Mouse (Mus musculus) NIH3T3 (cell line): Measurements from ENCODE around the gene Ddx56.
A peak's percentile ranks its signal among the peaks of the same experiment; 100 is the strongest.

Source experiments
- DNase-seq: peaks from one replicate; pipeline ENCODE4 v3.0.0-alpha.2; 2012; ENCODE audit warnings: low read depth

Ddx56 gene

DNA sequence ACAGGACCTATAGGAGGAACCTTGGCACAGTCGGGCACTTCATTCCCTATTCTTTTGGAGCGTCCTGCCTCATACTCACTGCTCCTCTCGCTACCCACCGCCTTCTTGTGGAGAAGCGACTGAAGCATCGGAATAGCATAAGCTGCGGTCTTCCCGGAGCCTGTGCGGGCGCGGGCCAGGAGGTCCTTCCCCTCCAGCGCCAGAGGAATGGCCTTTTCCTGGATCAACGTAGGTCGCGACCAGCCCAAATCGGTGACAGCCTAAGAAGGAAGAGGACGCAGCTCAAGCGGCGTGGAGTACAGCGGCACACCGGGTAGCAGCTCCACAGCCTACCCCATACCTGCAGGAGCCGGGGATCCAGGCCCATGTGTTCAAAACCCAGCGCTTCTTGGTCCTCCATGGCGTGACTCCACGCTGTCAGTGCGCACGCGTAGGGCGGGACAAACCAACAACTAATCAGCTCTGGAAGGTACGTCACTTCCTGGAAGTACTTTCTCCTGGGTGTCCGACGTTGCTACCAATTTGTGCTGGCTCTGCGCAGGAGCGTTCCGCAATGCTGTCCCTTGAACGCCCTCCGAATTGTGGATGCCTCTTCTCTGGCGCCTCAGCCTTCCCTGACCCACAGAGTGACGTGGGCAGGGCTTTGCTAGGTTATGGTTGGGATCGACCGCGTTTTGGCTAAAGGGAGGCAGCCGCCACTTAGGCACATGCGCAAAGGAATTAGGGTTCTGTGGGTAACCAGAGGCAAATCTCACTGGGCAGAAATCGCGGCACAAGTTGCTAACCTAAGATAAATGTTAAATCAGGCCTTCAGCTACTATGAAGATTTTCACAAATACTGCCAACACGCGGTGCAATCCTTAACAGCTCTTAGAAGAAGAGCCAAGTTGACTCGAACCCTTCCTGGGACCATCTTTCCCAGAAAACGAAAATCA lies at the start of gene Ddx56:
Gene Ddx56 (minus strand): TSS at position 453 of the 935 bp plus-strand sequence.
- peak; percentile 98 for DNase-seq

DNA sequence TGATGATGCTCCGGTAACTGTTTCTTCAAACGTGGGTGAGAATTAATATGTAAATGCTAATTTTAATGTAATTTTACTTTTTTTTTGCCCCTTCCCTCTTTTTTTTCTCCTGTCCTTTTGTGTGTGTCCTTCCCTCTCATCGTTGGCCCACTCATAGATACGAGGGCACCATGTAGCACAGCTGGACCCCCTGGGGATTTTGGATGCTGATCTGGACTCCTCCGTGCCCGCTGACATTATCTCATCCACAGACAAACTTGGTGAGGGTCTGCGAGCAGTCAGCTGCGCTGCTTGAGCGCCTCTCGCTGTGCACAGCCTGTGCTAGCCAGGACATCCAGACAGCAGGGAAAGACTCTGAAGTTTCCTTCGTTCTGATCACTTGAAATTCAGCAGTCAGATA lies 49.2 kb upstream of the Ddx56 start:
- no peak for DNase-seq

DNA sequence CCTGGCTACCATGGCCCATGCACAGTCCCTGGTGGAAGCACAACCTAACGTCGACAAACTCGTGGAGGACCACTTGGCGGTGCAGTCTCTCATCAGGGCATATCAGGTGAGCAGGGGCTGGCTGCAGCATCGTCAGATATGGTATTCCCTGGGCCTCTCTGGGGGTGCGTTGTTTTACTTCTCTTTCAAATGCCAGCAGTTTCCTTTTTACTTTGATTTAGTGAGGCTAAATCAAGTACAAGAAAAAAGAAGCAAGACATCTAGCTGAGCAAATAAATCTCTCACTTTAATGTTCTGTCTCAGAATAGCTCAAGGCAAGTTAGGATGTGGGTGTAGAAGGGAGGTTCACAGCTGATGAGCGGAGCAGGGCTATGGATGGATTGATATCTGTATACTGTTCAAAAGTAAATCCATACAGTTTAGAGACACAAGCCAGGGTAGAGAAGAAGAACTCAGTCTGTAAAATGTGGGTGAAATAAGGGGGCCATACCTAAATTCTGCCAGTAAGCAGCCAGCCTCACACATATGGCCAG lies 46.4 kb upstream of the Ddx56 start:
- DNase-seq: no peak

DNA sequence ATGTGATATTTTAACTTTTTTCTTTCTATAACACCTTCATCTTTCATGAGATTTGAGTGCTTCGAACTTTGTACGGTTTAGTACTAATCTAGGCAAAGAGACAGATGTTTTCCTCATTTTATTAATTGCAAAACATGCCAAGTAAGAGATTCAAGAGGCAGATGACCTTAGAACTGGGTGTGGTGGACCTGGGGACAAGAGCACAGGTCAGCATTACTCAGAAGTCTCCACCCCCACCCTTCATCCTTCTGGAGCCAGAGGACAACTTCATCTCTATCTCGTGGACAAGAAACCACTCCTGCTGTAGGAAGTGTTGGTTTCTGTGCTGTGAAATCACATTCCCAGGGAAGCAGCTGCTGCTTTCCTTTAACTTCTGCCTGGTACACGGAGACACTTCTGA lies 40.6 kb upstream of the Ddx56 start:
- no peak for DNase-seq

DNA sequence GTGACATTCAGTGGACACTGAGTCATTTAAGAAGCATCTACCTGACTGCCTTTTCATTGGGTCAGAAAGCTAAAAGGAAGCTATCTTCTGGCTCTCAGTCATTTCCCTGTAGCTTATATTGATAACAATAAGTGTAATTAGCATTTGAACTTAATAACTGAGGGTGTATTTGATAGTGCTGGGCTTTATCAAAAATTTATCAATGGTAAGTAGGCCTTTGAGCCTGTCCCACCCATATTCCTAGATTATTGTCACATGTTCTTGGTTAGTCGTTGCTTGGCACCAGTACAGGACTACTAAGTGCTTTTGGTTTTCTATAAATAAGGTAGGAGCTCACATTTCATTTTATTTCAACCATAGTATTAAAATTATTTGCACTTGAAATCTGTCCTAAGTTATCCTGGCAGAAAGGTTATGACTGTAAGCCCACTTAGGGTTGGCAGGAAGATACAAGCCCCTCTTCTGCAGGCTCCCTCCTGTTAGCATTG lies 38.4 kb upstream of the Ddx56 start:
- DNase-seq: peak; percentile 84

DNA sequence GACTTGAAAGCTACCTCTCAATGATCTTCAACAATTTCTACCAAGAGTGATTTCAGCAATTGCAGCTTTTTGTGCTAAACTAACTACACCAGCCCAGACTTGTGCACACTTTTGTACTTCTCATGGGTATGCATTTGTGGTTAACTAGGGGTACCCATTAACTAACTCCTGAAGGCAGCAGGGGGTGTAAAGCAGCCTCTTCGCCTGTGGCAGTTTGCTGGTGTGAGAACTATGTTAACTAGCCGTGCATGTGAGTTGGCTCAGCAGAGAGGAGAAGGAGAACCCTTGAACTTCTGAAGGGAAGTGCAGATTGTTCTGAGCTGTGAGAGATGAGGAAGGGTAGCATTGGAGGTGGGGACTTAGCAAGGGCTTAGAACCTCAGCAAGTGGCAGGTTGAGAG lies 35.2 kb upstream of the Ddx56 start:
- DNase-seq: no peak

DNA sequence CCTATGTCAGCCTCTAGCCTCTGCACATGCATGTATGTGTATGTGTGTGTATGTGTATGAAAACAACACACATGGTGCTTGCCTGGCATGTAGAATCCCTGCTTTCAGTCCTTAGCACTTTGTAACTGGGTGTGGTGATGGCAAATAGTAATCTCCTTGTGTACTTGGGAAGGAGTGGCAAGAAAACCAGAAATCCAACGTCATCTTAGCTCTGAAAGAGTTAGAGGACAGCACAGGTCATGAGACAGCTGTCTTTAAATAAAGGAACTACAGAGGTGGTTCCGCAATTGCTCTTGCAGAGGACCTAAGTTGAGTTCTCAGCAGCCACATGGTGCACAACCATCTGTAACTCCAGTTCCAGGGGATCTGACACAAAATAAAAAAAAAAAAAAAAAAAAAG lies 31.9 kb upstream of the Ddx56 start:
- no peak for DNase-seq

DNA sequence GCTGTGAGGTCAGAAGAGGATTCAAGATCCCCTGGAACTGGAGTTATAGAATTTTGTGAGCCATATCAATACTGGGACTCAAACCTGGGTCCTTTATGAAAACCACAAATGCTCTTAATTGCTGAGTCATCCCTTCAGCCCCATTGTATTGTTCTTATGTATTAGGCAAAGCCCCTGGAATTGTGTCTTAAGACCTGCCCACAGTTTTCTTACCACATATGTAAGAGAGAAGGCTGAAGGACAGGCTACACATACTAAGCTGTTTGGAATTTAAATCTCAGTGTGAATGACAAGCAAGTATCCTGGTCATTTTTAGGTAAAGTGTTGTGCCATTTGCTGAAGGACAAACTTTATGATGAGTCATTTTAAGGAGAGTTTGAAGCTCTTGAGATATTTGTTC lies 28.5 kb upstream of the Ddx56 start:
- DNase-seq: no peak

DNA sequence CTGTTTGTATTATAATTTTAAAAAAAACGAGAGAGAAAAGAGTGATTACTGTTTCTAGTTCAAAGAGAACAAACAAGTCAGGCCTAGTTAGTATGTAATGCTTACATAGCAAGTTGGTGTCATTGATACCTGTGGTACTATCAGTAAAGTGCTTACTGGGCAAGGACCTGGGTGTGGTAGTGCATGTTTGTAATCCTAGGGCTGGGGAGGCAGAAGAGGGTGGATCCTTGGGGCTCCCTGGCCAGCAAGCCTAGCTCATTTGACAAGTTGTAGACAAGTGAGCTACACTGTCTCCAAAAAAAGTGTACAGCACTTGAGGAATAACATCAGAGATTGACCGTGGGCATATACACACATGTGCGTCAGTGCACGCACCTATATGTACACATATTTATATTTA lies 27.1 kb upstream of the Ddx56 start:
- DNase-seq: no peak

DNA sequence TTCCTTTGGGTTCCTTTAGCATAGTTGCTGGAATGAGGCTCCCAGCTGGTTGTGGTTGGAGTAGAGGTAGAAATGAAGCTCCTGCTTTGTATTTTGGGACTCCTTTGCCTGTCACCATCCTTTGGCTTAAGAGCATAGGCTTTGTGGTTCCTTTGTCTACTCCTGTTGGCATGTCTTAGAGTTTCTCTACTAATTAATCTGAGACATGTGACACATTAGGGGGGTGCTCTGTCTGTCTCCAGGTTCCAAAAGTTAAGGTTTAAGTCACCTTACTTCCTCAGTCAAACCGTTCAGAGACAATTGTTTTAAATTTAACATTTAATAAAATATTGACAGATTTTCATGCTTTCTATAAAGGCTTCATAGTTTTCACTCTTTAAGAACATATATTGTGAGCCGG lies 26.0 kb upstream of the Ddx56 start:
- no peak for DNase-seq

DNA sequence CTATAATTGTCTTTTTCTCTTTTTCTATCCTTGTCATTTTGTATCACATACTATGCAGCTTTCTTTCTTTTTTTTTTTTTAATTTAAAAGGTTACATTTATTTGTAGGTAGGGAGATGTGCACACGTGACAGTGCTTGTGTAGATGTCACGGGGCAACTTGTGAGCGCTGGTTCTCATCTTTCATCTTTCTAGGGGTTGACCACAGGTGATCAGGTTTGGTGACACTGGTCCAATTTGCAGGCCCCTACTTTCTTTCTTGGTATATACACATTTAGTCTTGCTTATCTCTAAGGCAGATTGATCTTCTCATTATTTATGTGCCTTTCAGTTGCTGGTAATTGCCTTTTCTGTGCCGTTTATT lies 25.4 kb upstream of the Ddx56 start:
- DNase-seq: no peak

DNA sequence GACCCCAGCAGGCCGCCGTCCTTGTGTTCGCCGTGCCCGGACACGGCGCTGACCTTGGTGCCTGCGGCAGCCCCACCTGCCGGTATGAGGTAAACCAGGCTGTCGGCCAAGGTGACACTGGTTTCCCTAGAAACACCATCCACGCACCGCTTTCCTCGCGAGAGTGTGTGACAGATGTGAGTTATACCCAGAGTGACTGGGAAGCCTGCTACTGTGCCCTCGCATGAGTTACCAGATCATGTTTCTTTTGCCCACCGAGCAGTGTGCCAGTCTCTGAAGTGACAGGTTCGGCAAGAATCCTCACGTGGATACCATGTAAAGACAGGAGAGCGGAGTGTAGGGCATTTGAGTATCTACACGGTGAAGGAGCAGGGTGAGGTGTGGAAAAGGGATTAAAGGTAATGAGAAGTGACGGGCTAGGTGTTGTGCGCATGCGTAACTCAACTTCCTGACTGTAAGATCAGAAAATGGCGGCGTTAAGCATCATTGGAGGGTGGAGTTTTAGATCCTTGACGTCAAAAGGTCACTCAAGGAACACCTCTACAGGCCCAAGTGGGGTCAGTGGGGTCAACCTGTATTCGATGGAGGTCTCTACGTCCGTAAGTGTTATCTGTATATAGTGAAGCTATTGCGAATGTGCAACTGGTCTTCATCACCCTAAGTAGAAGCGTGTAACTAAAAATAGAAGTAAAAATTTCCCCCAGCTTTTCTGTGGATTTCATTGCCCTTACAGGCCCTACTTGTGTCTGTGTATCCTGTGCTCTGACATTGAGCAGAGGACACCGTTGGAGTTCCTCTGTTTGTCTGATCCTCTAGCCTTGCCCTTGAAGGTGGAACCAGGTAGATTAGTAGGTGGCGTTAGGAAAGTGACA lies 24.8 kb upstream of the Ddx56 start:
- DNase-seq: peak; percentile 86

DNA sequence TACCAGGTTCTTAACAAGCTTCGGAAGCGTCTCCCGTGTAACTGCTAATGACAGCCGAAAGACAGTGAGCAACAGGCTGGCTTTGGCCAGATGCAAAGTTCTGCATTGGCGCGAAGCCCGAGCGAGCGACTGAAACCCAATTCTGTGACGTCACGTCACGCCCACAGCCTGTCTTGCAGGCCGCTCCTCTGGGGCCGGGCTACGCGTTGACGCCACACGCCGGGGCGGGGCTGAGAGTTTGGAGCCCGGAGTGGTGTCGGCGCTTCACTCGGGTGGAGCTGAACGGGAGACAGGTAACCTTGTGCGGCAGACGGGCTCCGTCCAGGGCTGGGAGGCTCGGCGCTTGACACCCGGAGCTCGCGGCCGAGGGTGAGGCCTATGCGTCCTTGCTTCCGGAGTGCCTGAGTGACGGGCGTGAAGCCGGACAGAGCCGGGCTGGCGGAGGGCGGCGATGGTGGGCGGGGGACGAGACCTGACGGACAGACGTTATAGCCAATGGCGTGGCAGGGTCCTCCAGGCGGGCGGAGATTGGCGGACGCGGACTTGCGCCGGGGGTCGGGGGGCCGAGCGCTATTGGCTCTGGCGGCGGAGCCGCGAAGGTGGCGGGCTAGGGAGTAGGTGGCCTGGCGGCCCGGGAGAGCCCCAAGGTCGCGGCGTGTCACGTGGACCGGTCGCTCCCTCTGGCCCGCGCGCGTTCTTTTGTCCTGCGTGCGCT lies 24.0 kb upstream of the Ddx56 start, which contains the start of gene Ogdh:
Gene Ogdh (plus strand): TSS at position 233 of the 715 bp plus-strand sequence.
- peak; percentile 99 for DNase-seq

DNA sequence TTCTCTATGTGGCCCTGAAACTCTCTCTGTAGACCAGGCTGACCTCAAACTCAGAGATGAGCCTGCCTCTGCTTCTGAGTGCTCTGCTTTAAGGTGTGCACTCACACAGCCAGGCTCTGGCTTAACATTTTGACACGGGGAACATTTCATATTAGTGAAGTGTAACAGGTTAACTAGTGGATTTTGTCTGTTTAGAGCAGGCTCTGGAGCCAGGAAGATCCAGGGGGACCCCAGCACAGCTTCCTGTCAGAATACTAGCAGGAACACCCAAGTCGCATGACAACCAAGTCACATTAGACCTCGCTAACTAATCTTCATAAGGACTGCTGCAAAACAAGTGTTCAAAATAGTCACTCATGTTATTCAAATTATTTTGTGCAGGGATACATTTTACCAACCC lies 23.3 kb upstream of the Ddx56 start:
- no peak for DNase-seq

DNA sequence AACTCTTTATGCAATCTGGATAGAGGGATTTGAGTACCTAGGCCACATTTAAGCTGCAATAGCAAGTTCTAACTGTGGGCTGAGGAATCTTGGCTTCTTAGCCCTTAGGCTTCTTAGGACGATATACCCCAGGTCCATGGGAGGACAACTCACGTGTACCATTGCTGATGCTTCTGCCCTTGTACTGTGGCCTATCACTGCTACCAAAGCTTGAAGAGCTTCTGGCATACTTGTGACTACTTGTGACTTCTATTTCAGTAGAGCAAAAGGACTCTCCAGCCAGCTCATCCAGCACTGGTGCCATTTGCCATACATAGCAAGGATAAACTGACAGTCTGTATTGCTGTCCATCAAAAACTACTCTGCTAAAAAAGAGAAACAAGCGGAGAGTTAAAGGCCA lies 22.6 kb upstream of the Ddx56 start:
- DNase-seq: no peak

DNA sequence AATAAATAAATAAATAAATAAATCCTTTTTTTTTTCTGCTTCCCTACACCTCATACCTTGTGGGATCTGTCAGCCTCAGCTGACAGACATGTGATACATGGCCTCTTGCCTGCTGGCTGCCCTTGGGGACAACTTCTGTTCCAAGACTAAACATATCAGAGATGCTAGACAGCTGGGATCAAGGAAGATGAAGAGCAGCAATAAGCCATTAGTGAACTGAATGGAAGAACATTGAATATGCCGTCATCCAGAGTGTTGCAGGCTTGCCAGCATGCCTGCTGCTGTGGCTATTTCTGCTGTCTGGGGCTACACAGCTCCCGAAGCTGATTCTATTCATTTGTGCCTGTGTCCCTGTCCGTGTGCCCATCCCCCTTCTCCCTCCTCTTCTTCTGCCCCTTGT lies 15.4 kb upstream of the Ddx56 start:
- no peak for DNase-seq

DNA sequence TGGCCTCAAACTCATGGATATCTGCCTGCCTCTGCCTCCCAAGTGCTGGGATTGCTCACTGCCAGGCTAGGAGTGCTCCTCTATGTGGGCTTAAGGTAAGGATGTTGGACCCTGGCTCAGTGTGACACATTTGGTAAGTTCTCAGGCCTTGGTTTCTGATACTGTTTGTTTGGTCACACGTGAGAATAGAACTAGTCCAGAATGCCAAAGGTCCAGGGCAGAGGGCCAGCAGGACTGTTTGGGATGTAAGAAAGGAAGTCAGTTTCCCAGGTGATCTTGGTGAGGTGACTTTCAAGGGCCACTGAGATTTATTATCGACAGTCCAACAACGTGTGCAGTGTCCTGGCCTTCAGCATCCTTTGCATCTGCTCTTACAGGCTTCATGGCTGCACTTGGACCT lies 8.9 kb upstream of the Ddx56 start:
- no peak for DNase-seq

DNA sequence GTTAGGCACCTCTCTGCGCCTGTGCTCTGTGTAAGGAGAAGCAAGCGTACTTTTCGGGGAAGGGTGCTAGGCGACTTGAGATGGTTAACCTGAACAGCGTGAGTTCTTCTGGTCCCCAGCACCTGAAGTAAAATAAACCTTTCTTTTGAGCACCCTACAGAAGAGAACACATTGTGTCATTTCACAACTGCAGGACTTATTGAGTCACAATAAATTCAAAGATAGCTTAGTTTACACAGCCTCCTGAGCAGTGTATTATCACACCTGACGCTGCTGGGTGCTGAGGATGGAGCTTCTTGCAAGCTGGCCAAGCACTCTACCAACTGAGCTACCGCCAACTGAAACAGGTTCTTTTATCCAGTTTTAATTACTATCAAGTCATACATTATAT lies 7.5 kb upstream of the Ddx56 start:
- no peak for DNase-seq

DNA sequence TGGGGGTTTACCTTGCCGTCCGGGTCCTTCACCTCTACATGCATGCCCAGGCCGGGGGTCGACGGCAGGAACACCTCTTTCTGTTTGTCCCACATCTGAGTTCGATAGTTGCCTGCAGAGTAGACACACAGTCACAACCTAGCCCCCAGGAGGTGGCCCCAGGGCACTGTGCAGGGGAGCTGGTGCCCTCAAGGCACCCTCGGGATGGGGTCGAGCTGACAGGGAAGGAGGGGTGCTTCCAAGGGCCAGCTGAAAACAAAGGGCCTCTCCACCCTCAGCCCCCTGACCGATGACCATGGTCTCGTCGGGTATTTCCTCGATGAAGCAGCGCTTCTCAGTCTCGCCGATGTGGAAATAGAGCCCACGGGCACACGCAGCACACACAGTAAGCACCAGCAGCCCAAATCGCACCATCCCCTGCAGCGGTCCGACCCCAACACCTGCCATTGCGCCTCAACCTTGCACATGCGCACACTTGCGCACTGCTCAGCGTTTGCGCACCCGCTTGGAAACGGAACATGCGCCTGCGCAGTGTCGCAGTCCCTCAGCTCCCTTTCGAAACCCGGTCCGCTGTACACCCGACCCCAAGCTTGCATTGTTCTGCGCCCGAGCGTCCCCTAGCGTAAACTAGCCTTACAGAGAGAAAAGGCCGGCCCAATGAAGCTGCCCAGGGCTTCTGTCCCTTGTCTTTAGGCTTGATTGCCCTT lies 7.0 kb upstream of the Ddx56 start, which contains the start of gene Tmed4:
Gene Tmed4 (minus strand): TSS at position 484 of the 707 bp plus-strand sequence.
- DNase-seq: peak; percentile 99

DNA sequence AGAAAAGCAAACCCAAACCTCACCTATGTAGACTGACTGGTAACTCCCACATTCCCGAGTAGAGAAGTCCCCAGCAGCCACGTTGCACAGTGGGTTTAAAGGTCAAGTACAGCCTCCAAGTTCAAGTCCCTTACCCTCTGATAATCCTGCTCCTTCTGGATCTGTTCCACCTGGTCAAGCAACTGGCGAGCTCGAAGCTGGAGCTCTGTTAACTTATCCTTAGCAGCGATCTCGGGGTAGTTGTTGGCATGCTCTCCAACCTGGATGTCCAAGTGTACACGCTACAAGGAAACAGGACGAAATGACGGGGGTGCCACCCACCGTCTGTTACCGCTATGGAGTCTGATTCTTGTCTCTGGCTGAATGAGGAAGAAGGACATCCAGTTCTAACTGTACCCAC lies 6.0 kb upstream of the Ddx56 start:
- no peak for DNase-seq

DNA sequence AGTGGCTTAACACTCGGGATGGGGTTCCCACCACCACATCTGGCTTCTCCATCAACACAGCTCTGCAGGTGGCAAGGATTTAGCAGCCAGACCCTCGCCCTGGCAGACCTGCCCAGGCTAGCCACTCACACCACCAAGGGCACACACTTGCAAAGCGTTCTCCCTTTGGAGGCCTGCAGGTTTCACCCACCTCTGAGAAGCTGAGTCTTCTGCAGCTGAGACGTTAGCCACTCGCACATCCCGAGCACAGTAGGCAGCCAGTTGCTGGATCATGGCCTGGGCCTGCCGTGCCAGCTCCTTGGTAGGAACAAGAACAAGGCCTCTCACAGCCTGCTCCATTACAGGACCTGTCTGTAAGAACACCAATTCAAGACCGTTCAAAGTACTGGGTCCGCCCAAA lies 951 bp downstream of the Ddx56 start:
- no peak for DNase-seq
